Mouse (Mus musculus) C2C12 (cell line): ENCODE data around the gene Aip. TPM values are rescaled to one million over a fixed set of nuclear protein-coding genes. Genes with fewer than 3 reads are reported as not detected.

Experiments
- H3K27me3 ChIP-seq: one replicate; pipeline ENCODE4 v1.6.1; 2011; ENCODE audit not compliant: control insufficient read depth, insufficient read depth, insufficient read length
- H3K36me3 ChIP-seq: one replicate; pipeline ENCODE4 v1.6.1; 2011; ENCODE audit not compliant: control insufficient read depth, insufficient read depth
- H3K4me3 ChIP-seq: one replicate; pipeline ENCODE4 v1.5.1; 2011; ENCODE audit warnings: mild to moderate bottlenecking, control low read depth; ENCODE audit not compliant: poor library complexity, insufficient read depth, severe bottlenecking
- H3K79me2 ChIP-seq: one replicate; pipeline ENCODE4 v1.6.1; 2011; ENCODE audit not compliant: control insufficient read depth, insufficient read depth
- H3K79me3 ChIP-seq: one replicate; pipeline ENCODE4 v1.6.1; 2011; ENCODE audit warnings: low read depth, control low read depth
- H3ac ChIP-seq: one replicate; pipeline ENCODE3; 2011; ENCODE audit warnings: low read depth; ENCODE audit not compliant: control insufficient read depth, insufficient read length
- CEBPB ChIP-seq: IDR thresholded peaks from one replicate; pipeline ENCODE4 v1.6.1; 2011; ENCODE audit warnings: low read depth, mild to moderate bottlenecking, control low read depth, moderate library complexity
- CTCF ChIP-seq: IDR thresholded peaks from one replicate; pipeline ENCODE4 v1.5.1; 2011; ENCODE audit not compliant: control insufficient read depth, insufficient read depth, insufficient read length
- FOSL1 ChIP-seq: IDR thresholded peaks from one replicate; pipeline ENCODE4 v1.8.0; 2011; ENCODE audit warnings: mild to moderate bottlenecking, low read length; ENCODE audit not compliant: poor library complexity, insufficient read depth, severe bottlenecking
- MAX ChIP-seq: IDR thresholded peaks from one replicate; pipeline ENCODE4 v1.6.1; 2011; ENCODE audit warnings: mild to moderate bottlenecking, control low read depth
- MYOD1 ChIP-seq: IDR thresholded peaks from one replicate; pipeline ENCODE4 v1.6.1; 2011; ENCODE audit warnings: low read depth; ENCODE audit not compliant: control insufficient read depth, insufficient read length
- MYOG ChIP-seq: IDR thresholded peaks from one replicate; pipeline ENCODE4 v1.6.1; 2011; ENCODE audit not compliant: control insufficient read depth, insufficient read length; ENCODE audit errors: extremely low read depth
- USF1 ChIP-seq: IDR thresholded peaks from one replicate; pipeline ENCODE4 v1.6.1; 2011; ENCODE audit warnings: low read depth, mild to moderate bottlenecking, control low read depth, moderate library complexity
- polyA plus RNA-seq: library from polyadenylated mRNA; unstranded; fragments of >200 nt; fragmentation: generic; extraction: Trizol; gene quantifications from one replicate; pipeline ENCODE4 v1.2.1, GENCODE M21; 2012; ENCODE audit warnings: missing spikeins

Aip gene
- polyA plus RNA-seq, 1 experiment = 208 TPM

GRCm38 (mm10) chr19:4080511-4081009 is 45.1 kb downstream of the Aip start:
- Histone ChIP-seq H3ac (no peak overlapping the region), H3K27me3 (no peaks in the 10 kb centered on the region), H3K79me2 (no peaks in the 10 kb centered on the region), H3K79me3 (no peaks in the 10 kb centered on the region), H3K4me3 (no peak overlapping the region), H3K36me3 (no peaks in the 10 kb centered on the region)
- TF ChIP-seq MYOD1 (no peak), MYOG (no peak), CTCF (no peak), MAX (no peak), USF1 (no peak), CEBPB (no peak), FOSL1 (no peak)

GRCm38 (mm10) chr19:4079594-4079993 is 46.1 kb downstream of the Aip start:
- H3K27me3 ChIP-seq = no peaks in the 10 kb centered on the region
- no peak overlapping the region for H3ac ChIP-seq
- no peak overlapping the region for H3K4me3 ChIP-seq
- no peaks in the 10 kb centered on the region for H3K79me2 ChIP-seq
- H3K36me3 ChIP-seq = no peaks in the 10 kb centered on the region
- H3K79me3 ChIP-seq = no peaks in the 10 kb centered on the region
- no peak for TF ChIP-seq USF1

- no peak overlapping the region for H3K4me3 ChIP-seq
- no peaks in the 10 kb centered on the region for H3K36me3 ChIP-seq
- H3K79me3 ChIP-seq = no peaks in the 10 kb centered on the region
- H3K27me3 ChIP-seq = no peaks in the 10 kb centered on the region
- TF ChIP-seq USF1 (no peak), MAX (no peak), CEBPB (no peak), MYOD1 (no peak), MYOG (no peak)
- H3K79me2 ChIP-seq = no peaks in the 10 kb centered on the region
- H3ac ChIP-seq = no peak overlapping the region
These were observed 50.1 kb downstream of the Aip start for GRCm38 (mm10) chr19:4075531-4075930.

GRCm38 (mm10) chr19:4072706-4073424 is 52.8 kb downstream of the Aip start:
- no peaks in the 10 kb centered on the region for H3K79me3 ChIP-seq
- H3ac ChIP-seq = no peak overlapping the region
- no peaks in the 10 kb centered on the region for H3K36me3 ChIP-seq
- TF ChIP-seq FOSL1 = no peak
- no peak for TF ChIP-seq CEBPB
- no peak for TF ChIP-seq MAX
- TF ChIP-seq MYOG = no peak
- TF ChIP-seq CTCF = no peak
- no peak for TF ChIP-seq MYOD1
- TF ChIP-seq USF1 = no peak
- no peaks in the 10 kb centered on the region for H3K27me3 ChIP-seq
- no peaks in the 10 kb centered on the region for H3K79me2 ChIP-seq
- no peak overlapping the region for H3K4me3 ChIP-seq

GRCm38 (mm10) chr19:4071406-4071805 is 54.3 kb downstream of the Aip start:
- Histone ChIP-seq H3K36me3 (no peaks in the 10 kb centered on the region), H3K79me3 (no peaks in the 10 kb centered on the region), H3K4me3 (no peak overlapping the region), H3K79me2 (no peaks in the 10 kb centered on the region), H3ac (no peak overlapping the region), H3K27me3 (no peaks in the 10 kb centered on the region)
- TF ChIP-seq MYOG (no peak), USF1 (no peak), CTCF (no peak), MAX (no peak), CEBPB (no peak), MYOD1 (no peak), FOSL1 (no peak)

- Histone ChIP-seq H3K79me3 (no peaks in the 10 kb centered on the region), H3K27me3 (no peaks in the 10 kb centered on the region), H3K36me3 (no peaks in the 10 kb centered on the region), H3K79me2 (no peaks in the 10 kb centered on the region), H3K4me3 (no peak overlapping the region), H3ac (no peak overlapping the region)
- TF ChIP-seq MAX (no peak), CEBPB (no peak), MYOD1 (no peak), FOSL1 (no peak), CTCF (no peak), MYOG (no peak), USF1 (no peak)
These were observed 54.9 kb downstream of the Aip start for GRCm38 (mm10) chr19:4070756-4071155.
